Mouse (Mus musculus) adipose tissue, adult 10 weeks (tissue): Measurements from ENCODE around the gene Mrps14. TPM values are rescaled to one million over a fixed set of nuclear protein-coding genes. Genes with fewer than 3 reads are reported as not detected.

Experiments
- polyA plus RNA-seq: library from polyadenylated mRNA; stranded (reverse); fragments of 350-450 nt; fragmentation: Illumina TruSeq; extraction: RNeasy Lipid Tissue Mini Kit (QIAGEN cat#74804); gene quantifications from one replicate; pipeline ENCODE4 v1.2.3, GENCODE M21; 2014; ENCODE audit warnings: low read depth, low replicate concordance

Gene Mrps14
- polyA plus RNA-seq: 74.2 TPM

GRCm38 (mm10) chr1:160194529-160195336 lies at the start of gene Mrps14:
Gene Mrps14 (plus strand): TSS chr1:160195215.

GRCm38 (mm10) chr1:160153480-160153879 lies 41.5 kb upstream of the Mrps14 start, which contains the start of gene Tnn:
Gene Tnn (minus strand): TSS chr1:160153580.

GRCm38 (mm10) chr1:160212703-160213669 lies 18.0 kb downstream of the Mrps14 start, which contains the start of gene Cacybp:
Gene Cacybp (minus strand): TSS chr1:160212875.

Other genes starting within 250 kb of the Mrps14 start
- gene 4930523C07Rik, start 150.8 kb upstream of the Mrps14 start, polyA plus RNA-seq: 26.7 TPM
- not detected for gene Tnn, start 41.6 kb upstream of the Mrps14 start, polyA plus RNA-seq
- gene Cacybp, start 17.7 kb downstream of the Mrps14 start, polyA plus RNA-seq: 35.6 TPM